Mouse (Mus musculus): Measurements from ENCODE around the gene Hsf2bp. TPM values are rescaled to one million over a fixed set of nuclear protein-coding genes. Genes with fewer than 3 reads are reported as not detected.

Hsf2bp gene
- polyA plus RNA-seq, 1 experiment from 2014 or later = 0.69 TPM

GRCm38 (mm10) chr17:31941616-31942015 is 94.5 kb downstream of the Hsf2bp start:
- Histone ChIP-seq H3K9ac (ENCODE audit: low read length) (no peak overlapping the region), H3K36me3 (ENCODE audit: control insufficient read depth, insufficient read depth, low read length) (no peaks in the 10 kb centered on the region), H3K27ac (ENCODE audit: low read depth, low read length) (no peak overlapping the region), H3K9me3 (ENCODE audit: control insufficient read depth, low read length) (no peaks in the 10 kb centered on the region), H3K4me2 (ENCODE audit: low read depth) (no peak overlapping the region), H3K27me3 (ENCODE audit: control insufficient read depth, insufficient read depth, low read length) (no peaks in the 10 kb centered on the region), H3K4me1 (ENCODE audit: control insufficient read depth, insufficient read depth, low read length) (no peaks in the 10 kb centered on the region), H3K4me3 (ENCODE audit: low read depth, low read length) (no peak overlapping the region)
- 62% methylated on average over 4 of the region's 4 CpGs for WGBS
- ATAC-seq (ENCODE audit: insufficient read depth, low FRiP score, low TSS enrichment) (no peak), DNase-seq (ENCODE audit: low spot score) (no peak)

GRCm38 (mm10) chr17:31940607-31941006 is 95.5 kb downstream of the Hsf2bp start:
- H3K4me2 ChIP-seq (ENCODE audit: low read depth) = no peak overlapping the region
- H3K36me3 ChIP-seq (ENCODE audit: control insufficient read depth, insufficient read depth, low read length) = no peaks in the 10 kb centered on the region
- ATAC-seq (ENCODE audit: insufficient read depth, low FRiP score, low TSS enrichment) = no peak
- H3K27me3 ChIP-seq (ENCODE audit: control insufficient read depth, insufficient read depth, low read length) = no peaks in the 10 kb centered on the region
- no peaks in the 10 kb centered on the region for H3K4me1 ChIP-seq (ENCODE audit: control insufficient read depth, insufficient read depth, low read length)
- H3K9me3 ChIP-seq (ENCODE audit: control insufficient read depth, low read length) = no peaks in the 10 kb centered on the region
- H3K27ac ChIP-seq (ENCODE audit: low read depth, low read length) = no peak overlapping the region
- WGBS = 77% methylated on average over 4 of the region's 4 CpGs
- H3K4me3 ChIP-seq (ENCODE audit: low read depth, low read length) = no peak overlapping the region
- no peak overlapping the region for H3K9ac ChIP-seq (ENCODE audit: low read length)
- DNase-seq (ENCODE audit: low spot score) = no peak

- Histone ChIP-seq H3K27ac (ENCODE audit: low read depth, low read length) (no peak overlapping the region), H3K9me3 (ENCODE audit: control insufficient read depth, low read length) (no peaks in the 10 kb centered on the region), H3K9ac (ENCODE audit: low read length) (no peak overlapping the region), H3K4me2 (ENCODE audit: low read depth) (no peak overlapping the region), H3K4me1 (ENCODE audit: control insufficient read depth, insufficient read depth, low read length) (peaks cover 3% of the 10 kb centered on the region; the same call in 1 of the 2 replicates), H3K27me3 (ENCODE audit: control insufficient read depth, insufficient read depth, low read length) (no peaks in the 10 kb centered on the region), H3K36me3 (ENCODE audit: control insufficient read depth, insufficient read depth, low read length) (no peaks in the 10 kb centered on the region), H3K4me3 (ENCODE audit: low read depth, low read length) (no peak overlapping the region)
- ATAC-seq (ENCODE audit: insufficient read depth, low FRiP score, low TSS enrichment) = no peak
- WGBS = 87% methylated on average over 16 of the region's 16 CpGs
- no peak for DNase-seq (ENCODE audit: low spot score)
These were observed 96.7 kb downstream of the Hsf2bp start for GRCm38 (mm10) chr17:31939292-31940060.

GRCm38 (mm10) chr17:31938539-31939260 is 97.4 kb downstream of the Hsf2bp start:
- WGBS = 80% methylated on average over 12 of the region's 12 CpGs
- Histone ChIP-seq H3K27me3 (ENCODE audit: control insufficient read depth, insufficient read depth, low read length) (no peaks in the 10 kb centered on the region), H3K4me2 (ENCODE audit: low read depth) (no peak overlapping the region), H3K27ac (ENCODE audit: low read depth, low read length) (no peak overlapping the region), H3K4me1 (ENCODE audit: control insufficient read depth, insufficient read depth, low read length) (peaks cover 3% of the 10 kb centered on the region; the same call in 1 of the 2 replicates), H3K9ac (ENCODE audit: low read length) (no peak overlapping the region), H3K9me3 (ENCODE audit: control insufficient read depth, low read length) (no peaks in the 10 kb centered on the region), H3K36me3 (ENCODE audit: control insufficient read depth, insufficient read depth, low read length) (no peaks in the 10 kb centered on the region), H3K4me3 (ENCODE audit: low read depth, low read length) (no peak overlapping the region)
- ATAC-seq (ENCODE audit: insufficient read depth, low FRiP score, low TSS enrichment) (no peak), DNase-seq (ENCODE audit: low spot score) (no peak)

GRCm38 (mm10) chr17:31937141-31937554 is 99.0 kb downstream of the Hsf2bp start:
- no peaks in the 10 kb centered on the region for H3K27me3 ChIP-seq (ENCODE audit: control insufficient read depth, insufficient read depth, low read length)
- no peak overlapping the region for H3K9ac ChIP-seq (ENCODE audit: low read length)
- no peak for DNase-seq (ENCODE audit: low spot score)
- H3K4me2 ChIP-seq (ENCODE audit: low read depth) = no peak overlapping the region
- H3K36me3 ChIP-seq (ENCODE audit: control insufficient read depth, insufficient read depth, low read length) = no peaks in the 10 kb centered on the region
- H3K4me1 ChIP-seq (ENCODE audit: control insufficient read depth, insufficient read depth, low read length) = peaks cover 3% of the 10 kb centered on the region; the same call in 1 of the 2 replicates
- H3K4me3 ChIP-seq (ENCODE audit: low read depth, low read length) = no peak overlapping the region
- H3K27ac ChIP-seq (ENCODE audit: low read depth, low read length) = no peak overlapping the region
- 36% methylated on average over 3 of the region's 3 CpGs for WGBS
- no peaks in the 10 kb centered on the region for H3K9me3 ChIP-seq (ENCODE audit: control insufficient read depth, low read length)
- ATAC-seq (ENCODE audit: insufficient read depth, low FRiP score, low TSS enrichment) = no peak

GRCm38 (mm10) chr17:31935841-31936240 is 100.3 kb downstream of the Hsf2bp start:
- H3K9ac ChIP-seq (ENCODE audit: low read length) = no peak overlapping the region
- H3K27ac ChIP-seq (ENCODE audit: low read depth, low read length) = no peak overlapping the region
- no peaks in the 10 kb centered on the region for H3K9me3 ChIP-seq (ENCODE audit: control insufficient read depth, low read length)
- no peaks in the 10 kb centered on the region for H3K36me3 ChIP-seq (ENCODE audit: control insufficient read depth, insufficient read depth, low read length)
- H3K4me2 ChIP-seq (ENCODE audit: low read depth) = no peak overlapping the region
- DNase-seq (ENCODE audit: low spot score) (peak; percentile 7), ATAC-seq (ENCODE audit: insufficient read depth, low FRiP score, low TSS enrichment) (no peak)
- peaks cover 3% of the 10 kb centered on the region; the same call in 1 of the 2 replicates for H3K4me1 ChIP-seq (ENCODE audit: control insufficient read depth, insufficient read depth, low read length)
- 67% methylated on average over 3 of the region's 3 CpGs for WGBS
- H3K4me3 ChIP-seq (ENCODE audit: low read depth, low read length) = no peak overlapping the region
- H3K27me3 ChIP-seq (ENCODE audit: control insufficient read depth, insufficient read depth, low read length) = no peaks in the 10 kb centered on the region

- Histone ChIP-seq H3K4me3 (ENCODE audit: low read depth, low read length) (no peak overlapping the region), H3K27me3 (ENCODE audit: control insufficient read depth, insufficient read depth, low read length) (no peaks in the 10 kb centered on the region), H3K9me3 (ENCODE audit: control insufficient read depth, low read length) (no peaks in the 10 kb centered on the region), H3K4me1 (ENCODE audit: control insufficient read depth, insufficient read depth, low read length) (peaks cover 3% of the 10 kb centered on the region; the same call in 1 of the 2 replicates), H3K9ac (ENCODE audit: low read length) (no peak overlapping the region), H3K27ac (ENCODE audit: low read depth, low read length) (no peak overlapping the region), H3K36me3 (ENCODE audit: control insufficient read depth, insufficient read depth, low read length) (no peaks in the 10 kb centered on the region), H3K4me2 (ENCODE audit: low read depth) (no peak overlapping the region; the same call in 1 of the 2 replicates)
- DNase-seq (ENCODE audit: low spot score) (no peak), ATAC-seq (ENCODE audit: insufficient read depth, low FRiP score, low TSS enrichment) (no peak)
- WGBS = 64% methylated on average over 6 of the region's 6 CpGs
These were observed 100.9 kb downstream of the Hsf2bp start for GRCm38 (mm10) chr17:31935091-31935830.

GRCm38 (mm10) chr17:31933956-31934355 is 102.2 kb downstream of the Hsf2bp start:
- H3K36me3 ChIP-seq (ENCODE audit: control insufficient read depth, insufficient read depth, low read length) = no peaks in the 10 kb centered on the region
- H3K4me1 ChIP-seq (ENCODE audit: control insufficient read depth, insufficient read depth, low read length) = peaks cover 3% of the 10 kb centered on the region; the same call in 1 of the 2 replicates
- H3K4me2 ChIP-seq (ENCODE audit: low read depth) = no peak overlapping the region
- ATAC-seq (ENCODE audit: insufficient read depth, low FRiP score, low TSS enrichment) (no peak), DNase-seq (ENCODE audit: low spot score) (peak; percentile 7)
- H3K9me3 ChIP-seq (ENCODE audit: control insufficient read depth, low read length) = no peaks in the 10 kb centered on the region
- no peaks in the 10 kb centered on the region for H3K27me3 ChIP-seq (ENCODE audit: control insufficient read depth, insufficient read depth, low read length)
- no peak overlapping the region for H3K9ac ChIP-seq (ENCODE audit: low read length)
- WGBS = 71% methylated on average over 1 of the region's 1 CpGs
- H3K27ac ChIP-seq (ENCODE audit: low read depth, low read length) = no peak overlapping the region
- H3K4me3 ChIP-seq (ENCODE audit: low read depth, low read length) = no peak overlapping the region

All from neural tube, embryonic 11.5 days (tissue).